Mouse (Mus musculus) lung, adult 2 months (tissue): ENCODE measurements around the gene Rbm28.

ENCODE experiments used
- CTCF ChIP-seq: fragments of 200-500 bp; IDR thresholded peaks from 2 replicates; pipeline ENCODE4 v1.5.1; 2011; ENCODE audit warnings: mild to moderate bottlenecking, low read length, control low read depth; ENCODE audit not compliant: insufficient read depth
- POLR2A ChIP-seq: fragments of 200-500 bp; IDR thresholded peaks from 2 replicates; pipeline ENCODE4 v1.6.1; 2011; ENCODE audit warnings: low read depth, mild to moderate bottlenecking, control low read depth, low read length, borderline replicate concordance; ENCODE audit errors: extremely low read depth

DNA sequence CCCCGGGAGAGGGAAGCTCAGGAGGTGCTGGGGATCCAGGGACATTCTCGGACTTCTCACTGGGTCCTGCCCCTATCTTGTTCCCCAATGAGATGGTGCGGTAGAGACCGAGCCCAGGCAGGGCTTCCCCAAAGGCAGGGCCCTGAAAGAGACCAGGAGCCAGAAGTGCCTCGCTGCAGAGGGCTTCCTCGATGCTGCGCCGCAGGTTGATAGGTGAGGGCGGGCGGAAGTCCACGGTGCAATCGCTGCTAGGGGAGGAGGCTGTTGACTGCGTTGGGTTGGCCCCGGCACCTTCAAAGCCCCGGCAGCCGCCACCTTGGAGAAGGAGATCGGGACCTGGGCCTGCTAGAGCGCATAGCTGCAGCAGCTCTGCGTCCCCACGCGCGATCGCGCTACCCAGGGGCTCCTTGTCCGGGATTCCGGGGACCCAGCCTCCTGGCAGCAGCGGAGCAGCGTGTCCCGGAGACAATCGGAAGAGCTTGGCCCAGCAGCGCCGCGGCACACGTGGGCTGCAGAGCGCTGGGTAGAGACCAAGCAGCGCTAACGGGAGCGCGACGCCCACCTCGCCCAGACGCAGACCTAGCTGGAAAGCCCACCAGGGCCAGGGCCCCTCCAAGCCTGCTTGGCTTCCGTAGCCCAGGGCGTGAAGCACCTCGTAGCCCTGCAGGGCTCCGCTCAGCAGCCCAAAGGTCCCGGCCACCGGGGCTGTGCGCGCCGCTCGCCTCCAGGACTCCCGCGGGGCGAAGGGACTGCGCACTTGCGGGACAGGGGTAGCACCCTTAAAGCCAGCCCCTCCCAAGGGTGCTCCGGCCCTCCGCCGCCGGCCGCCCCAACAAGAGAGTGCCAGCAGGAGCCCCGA lies 5.5 kb upstream of the Rbm28 start:
- no peak for TF ChIP-seq CTCF
- no peak for TF ChIP-seq POLR2A
